Mouse (Mus musculus) skeletal muscle tissue, adult 2 months (tissue): ENCODE data around the gene Gfm2.
"Not testable (repeated sequence)": the region's sequence is repeated elsewhere in the genome, so short reads cannot be mapped to it uniquely, and the experiment has no call there.

ENCODE experiments used
- DNase-seq: peaks from one replicate; pipeline ENCODE4 v3.0.0-alpha.2; 2012; ENCODE audit warnings: low read depth, low spot score

Gene Gfm2

DNA sequence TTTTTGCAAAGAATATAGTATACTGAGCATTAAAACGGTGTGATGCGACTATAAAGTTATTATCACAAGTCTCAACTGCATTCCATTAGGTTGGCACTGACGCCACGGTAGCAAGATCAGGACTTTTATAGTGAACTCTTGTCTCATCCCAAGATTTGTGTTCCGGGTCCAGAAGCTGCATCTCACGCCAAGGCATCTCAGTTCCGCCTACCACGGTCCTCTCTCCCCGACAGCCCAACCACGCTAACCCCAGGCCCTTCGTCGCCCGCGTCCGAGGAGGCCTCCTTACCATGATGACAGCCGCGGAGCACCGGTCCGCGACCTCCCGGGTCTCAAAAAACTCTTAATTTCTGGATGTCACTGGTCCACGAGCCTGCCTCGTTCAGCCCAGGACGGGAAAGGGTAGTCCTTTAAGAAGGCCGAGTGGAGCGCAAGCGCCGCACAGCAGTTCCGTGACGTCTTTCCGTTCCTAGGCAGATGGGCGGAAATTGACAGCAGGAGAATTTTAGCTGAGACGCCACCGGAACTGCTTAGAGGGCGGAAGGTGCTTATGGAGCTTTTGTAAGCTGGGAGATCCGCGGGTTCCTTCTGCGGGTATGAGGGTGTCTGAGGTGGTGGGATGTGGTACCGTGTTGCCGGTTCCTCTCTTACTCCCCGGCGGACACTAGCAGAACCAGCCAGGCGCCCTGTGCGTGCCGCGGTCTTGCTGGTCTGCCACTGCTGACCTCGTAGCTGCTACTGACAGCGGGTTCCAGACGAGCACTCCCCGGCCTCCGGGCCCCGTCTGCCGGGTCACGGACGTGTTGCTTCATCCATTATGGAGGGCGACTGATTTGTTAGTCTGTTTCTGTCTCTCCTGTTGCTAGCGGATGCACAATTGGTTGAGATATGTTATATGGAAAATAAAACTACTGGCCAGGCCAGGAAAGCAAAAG is at the start of gene Gfm2, which contains the start of gene Nsa2:
TSS of gene Gfm2 (plus strand) at position 472 of the 935 bp plus-strand sequence.
TSS of gene Nsa2 (minus strand) at position 472 of the 935 bp plus-strand sequence.
- DNase-seq = peak; percentile 88

DNA sequence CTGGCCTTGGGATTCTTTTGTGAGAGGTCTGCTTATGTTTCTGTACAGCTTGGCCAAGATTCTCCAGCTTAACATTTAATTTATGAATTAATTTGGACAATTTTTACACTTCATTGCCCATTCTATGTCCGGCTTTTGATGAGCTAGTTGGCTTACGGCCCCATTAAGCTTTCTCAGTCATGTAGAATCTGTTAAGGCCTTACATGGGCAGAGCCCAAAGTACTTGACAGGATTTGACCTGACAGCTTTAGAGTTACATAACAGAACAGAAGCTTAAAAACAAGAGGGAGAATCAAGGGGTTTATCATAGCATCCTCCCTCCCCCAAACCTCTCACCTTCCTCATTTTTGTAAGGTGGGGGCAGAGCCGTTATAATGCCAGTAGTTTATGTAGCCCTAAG is 49.6 kb upstream of the Gfm2 start:
- no peak for DNase-seq

GRCm38 (mm10) chr13:97095726-97096125 is 42.0 kb upstream of the Gfm2 start:
- DNase-seq = no peak

DNA sequence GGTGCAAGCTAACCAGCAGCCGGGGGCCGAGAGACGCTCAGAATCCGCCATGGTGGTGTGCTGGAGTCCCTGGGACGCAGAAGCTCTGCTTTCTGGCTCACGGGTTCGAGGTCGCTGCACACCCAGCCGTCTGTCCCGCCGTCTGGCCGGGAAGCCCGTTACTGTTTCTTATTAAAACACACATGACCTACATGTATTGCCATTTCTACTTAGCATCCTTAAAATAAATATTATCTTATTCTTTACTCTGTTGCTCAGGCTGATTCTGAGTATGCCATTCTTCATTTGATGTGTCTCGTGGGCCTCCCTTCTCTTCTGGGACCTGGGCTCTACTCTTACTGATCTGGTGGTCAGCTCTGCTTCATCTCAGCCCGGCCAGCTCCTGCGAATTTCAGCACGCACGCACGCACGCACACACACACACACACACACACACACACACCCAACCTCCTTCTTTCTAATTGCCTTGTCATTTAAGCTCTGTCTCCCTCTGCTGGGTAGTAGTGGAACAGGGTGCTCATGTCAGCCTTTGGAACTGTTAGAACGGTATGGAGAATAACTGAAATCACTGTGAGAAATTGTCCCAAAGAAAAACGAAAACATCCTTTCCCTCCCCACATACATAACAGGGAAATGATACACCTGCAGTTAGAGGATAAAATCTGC is 38.4 kb upstream of the Gfm2 start, which contains the start of gene Gm6169:
TSS of gene Gm6169 (minus strand) at position 51 of the 666 bp plus-strand sequence.
- DNase-seq = no peak

- no peak for DNase-seq
These were observed 32.7 kb upstream of the Gfm2 start for GRCm38 (mm10) chr13:97104996-97105395.

DNA sequence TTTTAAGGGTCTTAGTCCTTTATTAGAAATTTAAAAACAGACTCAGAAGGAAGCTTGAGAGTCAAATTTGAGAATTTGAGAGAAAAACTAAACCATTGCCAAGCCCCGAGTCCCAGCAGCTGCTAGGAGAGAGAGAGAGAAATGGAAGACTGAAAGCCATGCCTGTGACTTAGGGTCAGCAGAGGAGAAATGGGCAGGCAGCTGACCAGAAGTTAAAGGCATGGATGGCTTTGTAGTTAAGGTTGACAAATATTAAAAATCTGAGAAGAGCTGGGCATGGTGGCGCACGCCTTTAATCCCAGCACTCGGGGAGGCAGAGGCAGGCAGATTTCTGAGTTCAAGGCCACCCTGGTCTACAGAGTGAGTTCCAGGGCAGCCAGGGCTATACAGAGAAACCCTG is 30.0 kb upstream of the Gfm2 start:
- not testable (repeated sequence) for DNase-seq

DNA sequence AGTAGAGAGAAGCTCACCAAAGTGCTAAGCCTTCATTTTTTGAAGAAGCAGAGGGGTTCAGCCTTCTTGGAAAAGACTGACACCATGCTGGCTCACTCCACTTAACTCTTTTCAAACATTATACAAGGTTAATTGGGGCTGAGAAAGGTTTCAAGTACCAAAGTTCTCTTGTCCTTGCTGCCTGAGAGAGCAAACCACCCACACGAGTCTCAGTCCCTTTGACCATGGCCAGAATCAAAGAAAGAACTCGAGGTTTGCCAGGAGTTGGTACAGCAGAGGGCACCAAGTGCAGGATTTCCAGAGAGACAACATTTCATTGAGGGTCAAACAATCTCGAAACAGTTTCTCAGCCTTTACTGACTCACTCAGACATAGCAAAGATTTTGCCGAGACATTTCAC is 28.7 kb upstream of the Gfm2 start:
- no peak for DNase-seq

DNA sequence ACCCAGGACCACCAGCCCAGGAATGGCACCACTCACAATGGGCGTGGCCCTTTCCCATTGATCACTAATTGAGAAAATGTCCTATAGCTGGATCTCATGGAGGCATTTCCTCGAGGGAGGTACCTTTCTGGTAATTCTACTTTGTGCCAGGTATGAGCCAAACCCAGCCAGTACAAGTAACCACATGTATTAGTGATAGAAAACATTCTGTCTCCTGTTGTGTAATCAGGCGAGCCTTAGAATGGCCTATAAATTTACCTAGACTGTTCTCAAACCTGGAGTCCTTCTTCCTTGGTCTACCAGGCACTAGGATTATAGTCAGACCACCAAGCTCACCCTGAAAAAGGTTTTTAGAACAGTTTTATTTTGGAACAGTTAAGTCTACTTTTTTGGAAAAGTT is 16.4 kb upstream of the Gfm2 start:
- no peak for DNase-seq

- not testable (repeated sequence) for DNase-seq
These were observed 8.1 kb upstream of the Gfm2 start for GRCm38 (mm10) chr13:97129654-97130053.

DNA sequence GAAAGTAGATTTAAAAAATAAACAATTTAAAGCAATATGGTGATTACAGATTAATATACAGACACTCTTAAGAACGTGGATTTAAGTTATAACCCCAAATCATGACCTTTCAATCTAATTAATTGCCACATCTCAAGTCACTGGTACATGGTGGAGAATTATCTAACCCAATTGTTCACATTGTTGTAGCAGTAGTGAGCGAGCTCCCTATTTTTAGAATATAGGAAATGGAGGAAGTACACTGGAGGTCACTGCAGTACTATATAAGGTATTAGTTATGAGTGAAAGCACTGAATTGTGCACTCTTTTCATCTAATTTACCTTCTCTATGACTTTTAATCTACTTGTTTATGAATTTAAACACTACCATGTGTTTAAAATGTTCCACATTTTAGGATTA is 7.3 kb upstream of the Gfm2 start:
- not testable (repeated sequence) for DNase-seq

DNA sequence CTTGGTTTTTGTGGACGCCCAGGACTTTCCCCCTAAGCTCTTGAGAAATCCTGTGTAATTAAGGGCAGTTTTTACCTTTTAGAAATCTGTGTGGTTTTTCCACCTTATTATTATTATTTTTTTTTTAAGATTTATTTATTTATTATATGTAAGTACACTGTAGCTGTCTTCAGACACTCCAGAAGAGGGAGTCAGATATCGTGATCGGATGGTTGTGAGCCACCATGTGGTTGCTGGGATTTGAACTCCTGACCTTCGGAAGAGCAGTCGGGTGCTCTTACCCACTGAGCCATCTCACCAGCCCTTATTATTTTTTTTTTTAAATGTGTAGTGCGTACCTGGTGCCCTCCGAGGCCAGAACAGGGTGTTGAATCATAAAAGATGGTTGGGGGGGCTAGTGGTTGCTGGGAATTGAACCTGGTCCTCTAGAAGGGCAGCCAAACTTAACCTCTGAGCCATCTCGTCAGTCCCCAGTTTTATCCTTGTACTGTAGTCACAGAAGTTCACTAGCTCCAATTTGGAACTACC is 731 bp downstream of the Gfm2 start:
- not testable (repeated sequence) for DNase-seq

DNA sequence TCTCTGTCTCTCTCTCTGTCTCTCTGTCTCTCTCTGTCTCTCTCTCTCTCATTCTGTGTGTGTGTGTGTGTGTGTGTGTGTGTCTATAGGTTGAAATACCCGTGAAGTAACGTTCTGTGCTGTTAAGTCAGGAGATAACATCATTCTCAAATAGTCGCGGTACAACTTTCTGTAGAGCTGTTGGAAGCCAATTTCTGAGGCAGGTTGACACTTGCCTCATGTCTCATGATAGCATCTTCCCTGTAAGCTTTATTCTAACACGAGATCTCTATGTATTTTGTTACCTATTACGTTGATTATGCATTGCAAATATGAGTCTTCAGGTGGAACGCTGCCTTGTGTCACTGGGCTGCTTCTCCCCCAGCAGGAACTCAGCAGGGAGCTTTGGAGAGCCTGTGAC is 4.6 kb downstream of the Gfm2 start:
- DNase-seq = no peak

GRCm38 (mm10) chr13:97145834-97146233 is 8.1 kb downstream of the Gfm2 start:
- no peak for DNase-seq

GRCm38 (mm10) chr13:97175520-97176264 is 38.0 kb downstream of the Gfm2 start:
- no peak for DNase-seq

DNA sequence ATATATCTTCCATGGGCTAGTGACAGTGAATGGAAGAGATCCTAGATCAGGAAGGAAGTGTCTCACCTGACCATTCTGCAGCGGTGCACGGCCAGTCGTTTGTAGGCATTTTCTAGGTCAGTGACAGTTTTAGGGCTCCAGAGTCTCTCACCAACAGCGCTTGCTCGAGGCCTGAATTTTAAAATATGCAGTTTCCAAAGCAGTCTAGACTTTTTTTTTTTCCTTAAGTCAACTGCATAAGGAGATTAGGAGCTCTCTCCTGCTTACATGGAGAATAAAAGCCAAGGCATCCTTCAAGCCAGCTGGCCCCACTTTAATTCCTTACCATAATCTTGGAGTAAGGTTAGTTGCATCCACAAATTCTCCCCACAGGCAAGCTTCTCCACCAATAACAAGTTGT is 39.0 kb downstream of the Gfm2 start:
- DNase-seq = no peak

DNA sequence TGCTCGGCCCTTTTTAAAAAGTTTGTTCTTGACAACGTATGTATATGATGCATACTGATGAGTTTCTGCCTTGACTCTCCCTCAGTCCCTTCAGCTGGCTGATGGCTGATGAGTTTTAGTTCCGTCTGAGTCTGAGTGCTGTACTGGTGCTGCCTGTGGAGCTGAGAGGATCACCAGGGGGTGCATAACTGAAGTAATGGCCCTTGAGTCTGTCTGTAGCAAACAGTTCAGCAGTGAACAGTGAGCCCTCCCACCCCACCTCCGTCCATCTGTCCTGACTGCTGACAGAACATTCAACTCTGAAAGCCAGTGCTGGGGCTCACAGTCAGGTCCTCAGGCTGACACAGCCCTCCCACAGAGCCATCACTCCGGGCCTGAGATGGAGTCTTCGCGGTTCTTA is 41.2 kb downstream of the Gfm2 start:
- no peak for DNase-seq

- DNase-seq = no peak
These were observed 42.5 kb downstream of the Gfm2 start for GRCm38 (mm10) chr13:97180113-97180828.

GRCm38 (mm10) chr13:97182821-97183220 is 45.1 kb downstream of the Gfm2 start:
- DNase-seq = no peak

DNA sequence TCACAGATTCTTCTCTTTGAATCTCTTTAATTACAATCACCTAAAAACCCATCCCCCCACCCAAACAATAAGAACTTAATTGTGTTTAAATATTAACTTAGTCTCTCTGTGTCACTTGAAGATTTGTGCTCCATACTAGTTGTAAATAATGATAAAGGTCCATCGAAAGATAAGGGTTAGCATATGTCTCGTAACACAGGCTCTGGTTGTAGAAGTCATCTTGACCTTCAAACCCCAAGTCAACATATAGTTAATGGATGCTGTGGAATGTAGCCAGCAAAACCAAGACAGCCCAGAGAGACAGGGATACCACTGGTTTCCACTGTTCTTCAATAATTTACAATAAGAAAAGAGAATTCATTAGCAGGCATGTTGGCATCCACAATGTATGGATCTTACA is 46.4 kb downstream of the Gfm2 start:
- DNase-seq = no peak

DNA sequence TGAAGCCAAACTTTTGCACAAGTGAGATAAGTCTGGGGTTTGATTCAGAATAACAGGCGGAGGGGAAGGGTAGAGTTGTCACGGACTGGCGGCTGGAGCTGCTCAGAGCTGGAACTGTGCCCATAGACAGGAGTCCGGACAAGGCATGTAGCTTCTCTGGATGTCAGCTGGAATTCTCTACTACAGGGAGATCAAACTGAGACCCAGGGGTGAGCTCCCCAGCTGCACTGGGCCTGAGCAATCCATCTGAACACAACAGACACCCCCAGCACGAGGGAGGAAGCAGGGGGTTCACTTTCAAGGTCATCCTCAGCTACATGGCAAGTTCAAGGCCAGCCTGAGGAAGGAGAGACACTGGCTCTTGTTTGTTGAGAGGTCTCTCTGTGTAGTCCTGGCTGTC is 46.9 kb downstream of the Gfm2 start:
- DNase-seq = no peak

DNA sequence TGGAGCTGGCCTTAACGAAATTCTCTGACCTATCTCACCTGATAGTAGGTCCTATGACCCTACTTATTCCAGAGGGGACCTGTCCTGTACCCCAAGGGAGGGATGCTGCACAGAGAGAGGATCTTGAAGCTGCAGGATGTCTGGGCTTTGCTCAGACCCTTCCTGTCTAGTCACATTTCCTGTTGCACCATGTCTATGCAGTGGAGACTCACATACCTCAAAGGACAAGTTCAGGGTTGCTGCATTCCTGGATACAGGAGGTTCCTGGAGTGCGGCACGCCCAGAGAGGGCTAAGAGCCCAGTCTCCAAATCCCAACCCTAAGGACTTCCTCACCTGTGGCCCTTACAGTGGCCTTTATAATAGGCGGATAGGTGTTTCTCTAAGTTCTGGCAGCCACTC is 48.6 kb downstream of the Gfm2 start:
- no peak for DNase-seq
